Mouse (Mus musculus): Measurements from ENCODE around the gene Dlg2. TPM values are rescaled to one million over a fixed set of nuclear protein-coding genes. Genes with fewer than 3 reads are reported as not detected.

Gene Dlg2
- total RNA-seq, 2 experiments from 2014 or later: 2.7 to 2.9 TPM

DNA sequence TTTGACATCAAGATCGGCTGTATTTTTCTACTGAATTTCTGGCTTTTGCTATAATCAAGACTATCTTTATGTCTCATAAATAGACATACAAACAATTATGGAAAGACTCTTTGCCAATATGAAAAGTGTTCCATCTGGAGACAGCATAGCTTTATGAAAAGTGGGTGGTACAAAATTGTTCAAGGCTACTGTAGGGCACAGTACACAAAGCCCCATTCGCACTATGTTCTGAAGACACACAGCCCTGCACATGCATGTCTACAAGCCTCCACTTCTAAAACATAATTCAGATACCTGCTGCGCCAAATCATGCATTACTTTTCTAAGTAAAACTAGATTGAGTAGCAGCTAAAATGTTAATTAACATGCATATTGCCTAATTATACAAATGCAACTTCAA is 1946.5 kb downstream of the Dlg2 start:
- no peak for DNase-seq

DNA sequence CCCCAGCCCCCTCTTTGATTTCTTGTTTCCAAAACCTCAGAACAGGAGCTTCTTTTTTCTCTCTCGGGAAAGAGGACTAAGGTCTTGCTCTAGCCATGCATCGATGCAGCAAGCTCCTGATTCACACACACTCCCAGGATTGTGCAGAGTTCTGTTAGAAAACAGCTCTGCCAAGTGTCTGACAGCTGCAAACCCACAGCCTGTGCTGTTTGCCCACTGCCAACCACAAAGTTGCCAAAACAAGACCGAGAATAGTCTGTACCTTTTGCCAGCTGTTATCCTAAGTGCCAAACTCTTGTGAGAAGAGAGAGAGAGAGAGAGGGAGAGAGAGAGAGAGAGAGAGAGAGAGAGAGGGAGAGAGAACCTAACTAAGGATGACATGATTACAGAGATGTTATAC is 1948.2 kb downstream of the Dlg2 start:
- no peak for DNase-seq

DNA sequence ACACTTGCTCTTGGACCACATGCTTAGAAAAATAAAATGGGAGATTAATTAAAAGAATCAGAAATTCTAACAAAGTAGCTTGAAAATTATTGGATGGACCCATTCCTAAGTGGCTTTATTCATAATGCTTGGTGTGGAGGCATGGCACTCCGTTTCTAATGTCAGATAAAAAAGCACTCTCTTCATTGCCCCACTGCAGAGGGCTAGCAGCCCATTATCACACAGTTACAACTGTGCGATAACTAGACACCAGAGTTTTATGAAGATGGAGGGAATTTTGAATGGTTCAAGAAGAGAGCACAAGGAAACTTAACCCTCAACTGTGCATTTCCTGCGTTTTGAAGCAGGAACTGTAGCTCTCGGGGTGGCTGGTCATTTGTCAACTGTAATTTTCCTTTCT is 1950.8 kb downstream of the Dlg2 start:
- no peak for DNase-seq

DNA sequence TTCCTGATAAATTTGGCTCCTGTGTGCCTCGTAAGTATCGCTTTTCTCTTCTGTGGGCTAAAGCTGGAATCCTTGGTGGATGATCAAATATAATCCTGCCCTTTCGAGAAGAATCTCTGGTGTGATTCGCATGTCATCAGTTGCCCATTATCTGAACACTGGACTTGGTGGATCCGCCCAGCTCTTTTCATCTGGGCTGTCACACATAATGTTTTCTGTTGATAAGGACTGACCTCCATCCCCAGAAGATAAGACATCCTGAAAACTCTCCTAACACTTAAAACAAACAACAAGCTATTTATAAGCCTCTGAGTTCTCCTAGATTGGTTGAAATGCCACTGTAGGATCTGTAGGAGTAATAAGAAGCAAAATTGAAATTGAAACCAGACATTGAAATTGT is 1952.2 kb downstream of the Dlg2 start:
- DNase-seq: no peak

DNA sequence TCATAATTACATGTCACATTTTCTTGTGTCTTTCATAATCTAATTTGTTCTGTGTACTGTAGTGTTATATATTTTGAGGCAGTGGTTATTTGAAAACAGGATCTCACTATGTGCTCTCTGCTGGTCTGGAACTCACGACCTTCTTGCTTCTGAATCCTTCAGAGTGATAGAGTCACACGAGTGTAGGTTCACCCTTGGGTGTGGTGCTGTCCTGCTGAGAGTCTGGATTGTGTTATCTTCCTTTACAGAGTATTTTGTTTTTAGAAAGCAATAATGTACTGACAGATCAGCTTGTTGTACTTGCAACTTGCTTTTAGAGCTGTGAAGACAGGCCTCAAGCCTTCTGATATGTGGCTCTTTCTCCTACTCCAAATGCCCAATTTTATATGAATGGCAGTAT is 1953.8 kb downstream of the Dlg2 start:
- no peak for DNase-seq

DNA sequence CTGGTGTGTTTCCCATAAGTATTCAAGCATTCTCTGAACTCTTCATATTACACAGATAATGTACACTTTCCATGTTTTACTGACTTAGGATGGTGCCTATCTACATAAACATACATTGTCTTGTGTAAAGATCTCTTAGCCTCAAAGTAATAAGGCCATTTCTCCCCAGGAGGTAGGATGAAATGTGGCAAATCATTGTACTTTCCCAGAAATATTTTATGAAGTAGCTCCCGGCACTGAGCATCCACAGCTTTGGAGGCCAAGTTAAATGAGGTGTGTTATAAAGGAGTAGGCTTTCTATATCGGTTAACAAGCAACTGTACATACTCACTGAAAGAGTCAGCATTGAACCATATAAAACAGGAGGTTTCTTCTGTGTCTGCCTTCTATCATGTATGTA is 1960.7 kb downstream of the Dlg2 start:
- no peak for DNase-seq

DNA sequence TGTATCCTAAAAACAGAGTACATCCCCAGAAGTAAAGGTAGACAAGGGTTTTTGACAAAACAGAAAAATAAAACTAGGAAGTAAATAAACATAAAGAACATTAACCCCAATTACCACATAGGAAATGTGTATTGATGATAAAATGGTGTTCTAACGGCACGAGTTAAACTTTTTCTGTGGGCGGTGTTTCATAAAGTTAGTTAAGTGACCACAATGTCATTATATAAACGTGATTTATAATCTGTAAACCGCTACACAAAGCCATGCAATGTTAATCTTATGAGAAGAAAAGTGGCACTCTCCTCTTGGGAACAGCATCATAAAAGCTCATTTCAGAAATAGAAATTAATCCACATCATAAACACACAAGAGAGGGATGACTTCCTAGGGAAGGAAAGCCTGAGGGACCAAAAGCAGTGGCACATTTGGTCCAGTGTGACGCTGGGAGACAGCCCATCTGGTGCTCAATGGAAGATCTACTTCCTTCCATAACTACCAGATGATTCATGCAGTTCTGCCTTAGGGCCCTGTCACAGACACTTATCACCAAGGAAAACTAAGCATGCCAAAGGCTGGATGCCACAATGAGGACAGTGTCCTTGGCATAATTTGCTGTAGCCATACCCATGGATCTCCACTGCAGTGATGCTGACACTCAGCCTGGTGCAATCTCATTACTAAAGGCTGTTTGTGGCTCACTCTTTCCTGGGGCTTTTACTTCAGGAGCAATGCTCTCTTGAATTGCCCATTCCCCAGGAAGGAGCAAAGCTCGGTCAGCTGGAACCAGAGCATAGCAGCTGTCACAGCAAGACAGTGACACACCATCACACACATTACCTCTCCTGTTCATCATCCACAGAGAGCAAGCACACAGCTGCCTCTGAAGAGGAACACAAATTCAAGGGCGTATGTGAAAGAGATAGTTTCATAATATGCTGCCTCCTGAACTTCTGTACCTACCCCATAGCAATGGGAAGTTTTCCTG is 1963.3 kb downstream of the Dlg2 start:
- no peak for DNase-seq

DNA sequence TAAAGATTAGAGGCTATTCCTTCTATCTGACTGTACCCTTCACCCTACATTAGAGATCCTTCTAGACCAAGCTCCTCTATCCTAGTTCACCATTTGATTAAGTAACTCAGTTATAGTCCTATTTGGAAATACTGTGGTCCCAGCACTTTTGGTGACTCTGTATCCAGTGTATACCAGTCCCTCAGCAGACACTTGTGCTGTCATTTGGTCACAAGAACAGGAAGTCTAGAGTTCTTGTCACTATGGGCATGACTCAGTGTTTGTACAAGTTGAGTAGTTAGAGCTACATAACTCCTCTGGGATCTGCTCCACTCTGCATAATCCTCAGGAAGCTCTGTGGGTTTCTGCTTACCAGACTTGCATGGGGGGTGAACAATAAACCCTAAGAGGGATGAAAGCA is 1965.1 kb downstream of the Dlg2 start:
- no peak for DNase-seq

DNA sequence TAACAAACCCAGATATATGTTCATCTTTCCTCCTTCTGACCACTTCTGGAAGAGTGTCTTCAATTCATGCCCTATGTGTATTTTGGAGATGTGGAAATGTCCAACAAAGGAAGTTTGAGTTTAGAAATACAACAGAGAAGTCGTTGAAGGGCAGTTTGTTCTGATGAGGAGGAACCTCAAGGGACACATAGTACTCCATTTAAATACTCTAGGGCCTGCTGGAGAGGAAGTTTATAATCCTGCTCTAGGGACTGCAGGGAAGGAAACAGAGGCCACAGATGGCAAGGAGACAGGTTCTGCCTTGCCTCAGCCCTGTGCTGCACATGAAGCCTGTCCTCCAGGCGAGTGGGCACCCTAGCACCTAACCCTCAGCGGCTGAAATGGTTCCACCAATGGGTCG is 1965.6 kb downstream of the Dlg2 start:
- DNase-seq: no peak

DNA sequence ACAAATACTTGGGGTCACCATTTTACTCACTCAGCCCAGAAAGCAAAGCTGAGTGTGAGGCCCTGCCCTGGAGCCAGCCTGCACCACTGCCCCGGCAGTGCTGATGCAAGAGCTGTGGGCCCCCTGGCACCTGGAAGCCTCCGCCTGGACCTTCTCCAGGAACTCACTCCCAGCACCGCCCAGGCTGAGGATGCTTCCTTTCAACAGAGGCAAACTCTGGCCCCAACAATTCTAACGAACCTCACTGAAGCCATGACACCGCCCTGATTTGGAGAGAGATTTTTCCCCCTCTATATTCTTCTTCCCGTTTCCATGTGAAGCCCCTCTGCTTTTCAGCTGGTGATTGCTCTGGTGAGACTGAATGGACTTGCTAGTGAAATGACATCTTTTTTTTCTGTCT is 1971.5 kb downstream of the Dlg2 start:
- DNase-seq: peak; percentile 6

DNA sequence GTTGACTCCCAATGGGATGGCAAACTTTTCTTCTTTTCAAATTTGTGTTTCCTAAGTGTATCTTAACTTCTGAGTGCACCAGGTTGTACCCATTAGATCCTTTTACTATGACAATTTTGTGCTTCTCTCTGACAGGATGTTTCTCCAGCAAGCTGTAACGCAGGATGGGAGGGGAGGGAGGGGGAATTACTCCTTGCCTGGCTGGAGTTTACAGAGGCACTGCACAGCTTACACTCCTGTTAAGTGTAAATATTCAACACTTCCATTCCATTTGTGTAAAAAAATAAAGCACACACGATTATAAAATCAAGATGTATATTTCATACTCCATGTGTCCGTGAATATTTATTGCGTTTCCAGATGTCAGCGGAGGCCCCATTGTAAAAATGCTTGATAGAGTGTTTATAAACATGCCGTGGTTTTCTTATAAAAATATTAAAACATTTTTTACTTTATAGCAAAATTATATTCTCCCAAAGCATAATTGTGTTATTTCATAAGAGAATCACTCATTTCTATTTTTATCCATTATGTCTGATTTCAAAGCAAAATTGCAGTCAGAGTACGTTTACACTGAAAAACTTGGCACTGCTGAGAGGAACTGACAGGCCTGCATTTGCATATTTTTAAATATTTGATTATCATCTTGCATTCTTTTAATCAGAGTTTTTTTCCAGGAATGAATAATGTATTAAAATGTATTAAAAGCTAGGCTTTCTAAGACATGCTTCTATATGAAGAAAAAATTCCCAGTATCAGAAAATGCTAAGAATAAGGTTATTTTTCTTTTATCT is 1972.5 kb downstream of the Dlg2 start:
- DNase-seq: no peak

DNA sequence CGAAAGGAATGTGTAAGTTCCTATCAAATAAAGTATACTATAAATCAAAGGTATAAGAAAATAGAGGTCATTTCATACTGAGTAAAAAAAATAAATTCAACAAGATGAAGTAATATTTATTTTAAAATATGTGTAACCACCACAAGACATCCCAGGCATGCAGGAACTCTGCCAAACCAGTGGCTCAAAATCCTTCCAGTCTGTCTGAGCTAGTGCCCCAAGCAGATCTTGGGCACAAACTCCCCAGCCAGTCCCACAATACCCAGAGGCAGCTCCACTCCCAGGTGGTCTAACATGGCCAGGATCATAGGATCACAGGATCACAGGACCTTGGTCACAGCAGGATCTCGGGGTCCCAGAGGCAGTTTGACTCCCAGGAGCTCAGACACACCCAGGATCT is 1977.7 kb downstream of the Dlg2 start:
- peak; percentile 5 for DNase-seq

DNA sequence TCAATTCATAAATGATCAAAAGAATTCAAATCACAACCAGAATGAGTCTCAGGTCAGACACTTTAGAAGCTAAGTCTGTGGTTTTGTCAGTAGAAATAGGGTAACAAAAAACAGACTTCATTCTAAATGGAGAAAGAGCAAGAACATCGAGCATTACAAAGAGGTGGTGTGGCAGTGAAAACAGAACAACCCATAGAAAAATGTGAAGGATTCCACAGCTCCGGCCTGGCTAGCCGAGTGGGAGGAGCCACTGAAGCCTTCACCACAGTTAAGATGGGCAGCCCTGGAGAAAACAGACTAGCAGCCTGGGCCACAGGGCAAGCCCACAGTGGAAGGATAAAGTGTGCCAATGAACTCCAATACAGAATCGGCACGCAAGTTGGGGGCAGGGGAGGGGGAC is 1979.5 kb downstream of the Dlg2 start:
- DNase-seq: no peak

DNA sequence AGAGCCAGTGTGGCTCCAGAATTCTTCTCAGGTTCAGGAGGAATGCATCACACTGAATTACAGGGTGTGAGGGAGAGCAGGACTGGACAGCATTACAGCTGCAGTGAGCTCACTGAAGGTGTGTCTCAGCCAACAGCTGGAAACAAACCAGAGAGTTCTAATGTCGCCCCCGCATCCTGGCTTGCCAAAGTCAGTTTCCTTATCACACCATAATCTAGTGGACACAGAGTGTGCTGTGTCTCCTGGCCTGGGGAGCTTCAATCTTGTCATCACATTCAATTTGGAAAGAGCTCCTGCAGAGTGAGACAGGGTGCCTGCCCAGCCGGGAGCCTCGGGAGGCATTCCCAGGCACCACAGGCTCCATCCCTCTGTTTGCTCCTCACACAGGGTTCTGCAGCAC is 1981.3 kb downstream of the Dlg2 start:
- peak; percentile 57 for DNase-seq

DNA sequence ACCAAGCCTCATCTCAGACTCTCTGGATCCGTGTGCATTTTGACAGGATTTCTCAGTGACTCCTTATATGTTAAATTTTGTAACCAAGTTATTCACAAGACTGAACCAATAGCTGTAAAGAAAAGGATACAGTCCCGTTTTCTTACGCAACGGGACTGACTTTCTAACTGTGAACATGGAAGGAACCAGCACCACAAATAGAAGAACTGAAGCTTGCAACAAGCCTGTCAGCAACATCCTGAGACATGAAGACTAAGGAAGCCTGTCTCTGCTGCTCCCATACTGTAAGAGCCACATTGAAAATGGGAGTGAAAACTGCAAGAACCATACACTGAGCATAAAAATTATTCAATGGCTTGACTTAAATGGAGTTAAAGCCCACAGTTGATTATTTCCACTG is 1981.8 kb downstream of the Dlg2 start:
- DNase-seq: no peak

DNA sequence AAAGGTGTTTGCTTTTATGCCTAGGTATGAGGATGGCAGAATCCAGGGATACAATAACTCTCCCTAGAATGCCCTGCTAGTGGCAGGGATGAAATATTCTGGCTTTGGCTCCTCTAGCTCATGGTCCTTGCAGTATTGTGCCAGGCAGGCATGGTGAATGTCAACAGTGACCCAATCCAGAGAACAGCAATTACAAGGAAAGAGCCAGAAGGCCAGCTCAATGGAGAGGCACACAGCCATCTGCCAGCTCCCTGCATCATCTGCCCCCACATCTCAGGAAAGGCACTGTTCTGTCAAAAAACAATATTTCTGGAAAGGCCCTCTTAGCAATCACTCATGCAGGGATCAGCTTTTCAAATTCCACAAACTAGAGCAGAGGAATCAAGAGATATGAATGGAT is 1984.1 kb downstream of the Dlg2 start:
- DNase-seq: no peak

DNA sequence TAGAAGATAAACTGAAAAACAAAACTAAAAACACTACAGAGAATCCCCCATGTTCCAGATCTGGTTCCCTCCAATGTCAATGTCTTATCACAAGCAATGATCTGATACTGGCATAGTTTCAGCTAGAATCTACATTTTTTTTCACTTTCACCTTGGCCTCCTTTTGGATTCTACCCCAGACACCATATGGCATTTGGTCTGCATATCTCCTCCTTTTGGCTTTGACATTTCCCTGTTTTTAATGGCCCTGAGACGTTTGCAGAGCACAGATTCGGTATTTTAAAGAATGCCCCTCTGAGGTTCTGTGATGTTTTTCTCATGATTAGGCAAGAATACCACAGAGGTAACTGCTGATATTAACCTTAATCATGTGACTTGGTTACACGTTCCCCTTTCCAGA is 1984.8 kb downstream of the Dlg2 start:
- DNase-seq: no peak

DNA sequence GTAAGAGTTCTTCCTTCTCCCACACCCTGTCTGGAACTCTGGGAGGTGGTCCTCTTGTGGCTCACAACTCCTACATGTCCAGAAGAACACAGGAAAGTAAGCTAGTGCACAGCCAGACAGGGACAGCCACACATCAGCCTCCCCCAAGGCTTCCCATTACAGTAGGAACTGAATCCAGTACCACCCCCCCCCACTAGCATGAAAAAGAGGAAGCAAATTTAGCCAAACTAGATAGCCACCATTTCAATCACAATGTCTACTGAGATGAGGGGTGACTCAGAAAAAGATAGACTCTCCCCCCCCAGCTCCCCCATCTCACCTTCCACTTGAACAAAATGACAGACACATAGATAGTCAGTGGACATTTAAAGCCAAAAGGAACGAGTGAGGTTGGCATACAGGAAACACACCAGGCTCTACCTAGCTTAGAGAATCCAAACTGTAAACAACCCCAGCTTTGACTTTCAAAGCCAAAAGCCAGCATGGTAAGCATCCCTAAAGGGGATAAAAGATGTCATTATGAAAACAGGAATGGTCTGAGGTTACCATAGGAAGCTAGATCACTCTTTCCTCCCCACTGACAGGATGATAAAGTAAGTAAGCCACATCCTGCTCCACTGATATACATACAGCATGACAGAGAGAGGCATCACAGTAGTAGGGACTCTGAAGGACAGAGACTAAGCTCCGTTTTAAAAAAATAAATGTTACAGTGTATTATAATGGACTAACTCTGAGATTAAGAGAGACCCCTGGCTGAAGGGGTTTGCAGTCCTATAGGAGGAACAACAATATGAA is 1986.8 kb downstream of the Dlg2 start:
- no peak for DNase-seq

DNA sequence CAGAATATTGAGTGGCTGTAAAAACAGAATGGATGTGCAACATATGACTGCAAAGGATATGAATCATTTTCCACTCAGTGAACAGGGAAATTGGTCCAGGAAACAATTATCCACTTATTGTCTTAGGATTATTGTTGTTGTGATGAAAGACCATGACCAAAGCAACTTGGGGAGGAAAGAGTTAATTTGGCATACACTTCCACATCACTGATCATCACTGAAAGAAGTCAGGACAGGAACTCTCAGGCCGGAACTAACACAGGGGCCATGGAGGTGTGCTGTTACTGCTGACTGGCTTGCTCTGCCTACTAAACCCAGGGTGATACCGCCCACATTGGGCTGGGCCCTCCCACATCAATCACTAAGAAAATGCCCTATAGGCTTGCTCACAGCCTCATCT is 1987.8 kb downstream of the Dlg2 start:
- DNase-seq: no peak

DNA sequence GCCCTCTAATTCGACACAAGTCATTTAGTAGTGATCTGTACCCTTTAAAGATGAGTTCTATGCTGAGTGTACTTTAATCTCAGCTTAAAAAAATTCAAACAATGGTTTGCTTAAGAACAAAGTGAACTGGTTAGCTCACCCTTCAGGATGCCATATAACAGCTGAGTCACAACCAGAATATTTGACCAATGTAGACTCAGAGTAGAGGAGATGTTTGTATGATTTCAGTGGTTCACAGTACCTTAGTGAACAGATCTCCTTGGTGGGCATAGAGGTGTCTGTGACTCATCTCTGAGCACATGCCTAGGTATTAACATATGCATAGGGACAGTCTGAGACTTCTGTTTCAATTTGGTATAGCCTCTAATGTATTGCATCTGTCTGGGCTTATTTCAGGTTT is 2002.7 kb downstream of the Dlg2 start:
- no peak for DNase-seq

DNA sequence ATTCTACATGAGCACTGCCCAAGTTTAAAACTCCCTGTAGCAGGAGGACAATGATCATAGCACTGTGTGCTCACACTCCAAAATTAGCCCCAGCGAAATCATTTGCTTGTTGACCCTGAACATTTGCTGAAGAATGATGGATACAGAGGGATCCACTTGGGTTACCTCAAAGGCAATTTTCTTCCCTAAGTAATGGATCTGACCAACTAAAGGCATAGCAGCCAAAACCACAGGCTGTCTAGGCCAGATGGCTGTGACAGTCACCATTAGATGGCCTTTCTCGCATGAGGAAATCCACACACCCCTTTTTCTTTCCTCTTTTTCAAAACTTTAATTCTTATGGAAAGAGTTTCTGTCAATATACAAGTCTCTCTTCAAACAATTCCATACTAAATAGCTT is 2003.3 kb downstream of the Dlg2 start:
- DNase-seq: no peak

DNA sequence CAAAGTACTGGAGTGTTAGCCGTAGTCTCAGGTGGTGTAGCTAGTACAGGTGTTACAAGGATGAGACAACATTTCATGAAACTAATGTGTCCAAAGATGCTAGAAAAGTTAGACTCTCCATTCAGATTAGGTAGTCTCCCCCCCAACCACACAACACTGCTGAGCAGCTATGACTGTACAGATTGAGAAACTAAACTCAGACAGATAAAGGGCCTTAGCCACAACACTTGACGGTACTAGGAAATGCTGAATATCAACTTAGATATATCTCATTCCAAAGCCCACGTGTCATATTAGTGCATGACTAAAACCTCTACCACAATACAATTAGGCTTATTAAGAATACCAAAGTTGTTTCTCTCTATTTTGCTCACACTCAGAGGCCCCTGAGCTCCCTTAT is 2006.9 kb downstream of the Dlg2 start:
- DNase-seq: no peak

All from heart, postnatal 4 days (tissue).